Mouse (Mus musculus) monocyte, adult 5-6 weeks (primary cell): ENCODE measurements around the gene Banp. TPM values are rescaled to one million over a fixed set of nuclear protein-coding genes. Genes with fewer than 3 reads are reported as not detected.

Experiments
- ATAC-seq: fragments of 153-309, 156-312 bp; replicated peaks from 2 replicates; pipeline ENCODE4 v1.8.0; 2017; ENCODE audit warnings: mild to moderate bottlenecking; ENCODE audit not compliant: low TSS enrichment, insufficient number of reproducible peaks, severe bottlenecking, poor library complexity, low FRiP score
- total RNA-seq: library from RNA; stranded (forward); fragments of 200-1000, 200-491, 200-594 nt; gene quantifications from 3 replicates; pipeline ENCODE4 v1.2.3, GENCODE M21; 2017

Banp gene
- 23.5 to 63.3 TPM (median 27.5 TPM) in 3 replicates for total RNA-seq

DNA sequence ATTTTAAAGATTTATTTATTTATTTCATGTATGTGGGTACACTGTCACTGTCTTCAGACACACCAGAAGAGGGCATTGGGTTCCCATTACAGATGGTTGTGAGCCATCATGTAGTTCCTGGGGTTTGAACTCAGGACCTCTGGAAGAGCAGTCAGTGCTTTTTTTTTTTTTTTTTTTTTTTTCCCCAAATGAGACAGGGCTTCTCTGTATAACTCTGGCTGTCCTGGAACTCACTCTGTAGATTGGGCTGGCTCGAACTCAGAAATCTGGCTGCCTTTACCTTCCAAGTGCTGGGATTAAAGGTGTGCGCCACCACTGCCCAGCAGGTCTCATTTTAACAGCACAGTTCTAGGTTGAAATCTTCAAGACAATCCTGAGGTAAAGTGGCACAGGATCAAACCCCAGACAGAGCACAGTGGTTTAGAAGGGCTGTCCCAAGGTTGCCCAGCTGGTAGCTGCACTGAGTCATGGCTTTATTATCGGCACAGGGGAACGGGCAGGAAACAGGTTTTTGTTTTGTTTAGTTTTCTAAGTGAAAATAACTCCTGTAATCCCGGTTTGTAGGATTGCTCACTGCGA, at the start of gene Banp:
Gene Banp (plus strand): TSS at position 529 of the 579 bp plus-strand sequence.
- ATAC-seq, result no peak

GRCm38 (mm10) chr8:121901498-121902236, 47.9 kb upstream of the Banp start:
- ATAC-seq, result no peak

GRCm38 (mm10) chr8:121903977-121904376, 45.6 kb upstream of the Banp start:
- ATAC-seq, result no peak

DNA sequence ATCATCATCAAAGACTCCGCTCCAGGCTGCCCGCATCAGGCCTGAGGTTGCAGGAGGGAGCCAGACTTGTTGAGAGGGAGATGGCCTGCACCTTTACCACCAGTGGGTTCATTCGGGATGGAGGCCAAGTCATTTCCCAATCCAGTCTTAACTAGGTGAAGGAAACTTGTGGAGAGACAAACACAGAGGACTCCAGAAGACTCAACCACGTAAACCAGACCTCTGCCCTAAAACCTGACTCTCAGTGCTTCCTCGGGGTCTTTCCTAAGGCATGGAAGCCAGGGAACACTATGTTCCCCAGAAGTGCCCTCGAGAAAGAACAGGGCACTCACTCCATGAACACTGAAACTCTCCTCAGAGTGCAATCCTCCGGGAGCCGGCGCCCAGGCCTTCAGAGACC, 44.6 kb upstream of the Banp start:
- ATAC-seq, result no peak

- no peak for ATAC-seq
These were observed 44.1 kb upstream of the Banp start for GRCm38 (mm10) chr8:121905420-121905819.

DNA sequence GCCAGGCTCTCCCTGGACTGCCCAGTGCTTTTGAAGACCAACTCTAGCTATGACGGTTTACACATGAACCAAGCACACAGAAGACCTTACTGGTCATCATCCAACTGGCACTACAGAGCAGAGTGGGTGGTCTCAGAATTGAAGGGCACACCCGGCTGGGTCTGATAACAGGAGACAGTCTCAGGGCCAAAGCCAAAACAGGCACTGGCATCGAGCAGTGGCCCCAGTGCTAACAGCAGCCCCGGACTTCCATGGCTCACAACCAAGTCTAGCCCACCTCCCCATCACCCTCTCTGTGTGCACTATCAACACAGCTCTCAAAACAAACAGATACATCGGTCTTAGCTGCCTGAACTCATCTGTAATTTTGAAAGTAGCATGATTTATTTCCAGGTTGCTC, 43.7 kb upstream of the Banp start:
- ATAC-seq, result no peak

GRCm38 (mm10) chr8:121906542-121907512, 42.7 kb upstream of the Banp start:
- ATAC-seq, result peak; percentile 36

DNA sequence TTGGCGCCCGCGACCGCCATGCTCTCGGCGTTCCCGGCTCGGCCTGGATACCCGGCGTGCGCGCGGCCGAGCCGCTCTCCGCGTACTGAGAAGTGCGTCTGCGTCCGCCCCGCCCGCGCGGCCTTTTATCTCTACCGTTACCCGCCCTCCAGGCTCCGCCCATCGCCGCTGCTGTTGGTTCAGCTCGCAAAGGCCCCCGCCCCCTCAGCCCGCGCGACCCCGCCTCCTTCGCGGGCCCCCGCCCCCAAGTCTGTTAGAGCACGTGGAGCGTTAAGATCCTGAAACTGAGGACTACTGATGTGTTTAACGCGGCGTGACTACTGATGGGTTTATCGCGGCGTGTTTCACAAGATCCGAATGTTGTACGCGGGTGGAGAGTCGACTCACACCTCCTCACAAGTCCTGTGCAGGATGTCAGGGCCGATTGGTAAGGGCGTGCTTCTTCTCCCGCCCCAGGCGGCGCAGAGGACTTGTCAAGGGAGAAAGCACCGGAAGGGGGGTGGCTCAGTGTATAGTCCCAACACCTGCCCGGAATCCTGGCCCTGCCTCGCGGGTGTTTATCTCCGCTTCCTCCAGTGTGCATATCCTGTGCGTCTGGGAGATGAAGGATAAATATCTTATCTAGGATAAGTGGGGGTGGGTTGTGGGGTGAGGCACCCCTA, 41.8 kb upstream of the Banp start, which contains the start of gene Slc7a5:
Gene Slc7a5 (minus strand): TSS at position 108 of the 662 bp plus-strand sequence.
- peak; percentile 71 for ATAC-seq

DNA sequence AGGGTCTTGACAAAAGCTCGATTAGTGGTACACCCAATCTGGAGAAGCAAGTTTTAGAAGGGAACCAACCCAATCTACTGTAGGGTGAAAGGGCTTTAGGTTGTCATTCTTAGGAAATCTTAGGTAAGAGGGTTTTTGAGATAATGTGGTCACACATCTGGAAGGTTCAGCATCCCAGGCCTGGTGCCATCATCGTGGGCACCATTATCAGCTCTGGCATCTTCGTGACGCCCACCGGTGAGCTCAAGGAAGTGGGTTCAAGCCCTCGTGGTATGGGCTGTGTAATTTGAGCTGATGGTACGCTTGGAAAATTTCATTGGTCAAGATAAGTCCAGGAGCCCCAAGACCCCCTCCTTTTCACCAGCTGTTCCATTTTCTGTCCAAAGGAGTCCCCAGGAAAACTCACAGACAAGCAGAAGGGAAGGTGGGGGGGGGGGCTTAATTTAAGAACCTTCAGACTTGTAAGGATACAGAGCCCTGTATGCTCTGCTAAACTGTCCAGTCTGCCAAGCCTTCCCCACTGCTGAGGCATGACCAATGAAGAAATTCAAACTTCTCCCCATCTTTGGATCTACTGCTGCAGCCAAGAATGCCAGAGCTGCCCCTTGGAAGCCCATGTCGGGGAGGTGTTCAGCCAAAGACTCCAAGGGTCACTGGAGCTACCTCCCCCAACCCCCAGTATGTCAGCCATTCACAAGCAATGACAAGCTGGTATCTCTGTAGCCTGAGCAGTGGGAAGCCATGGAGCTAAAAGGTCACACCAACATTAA, 41.0 kb upstream of the Banp start:
- no peak for ATAC-seq

DNA sequence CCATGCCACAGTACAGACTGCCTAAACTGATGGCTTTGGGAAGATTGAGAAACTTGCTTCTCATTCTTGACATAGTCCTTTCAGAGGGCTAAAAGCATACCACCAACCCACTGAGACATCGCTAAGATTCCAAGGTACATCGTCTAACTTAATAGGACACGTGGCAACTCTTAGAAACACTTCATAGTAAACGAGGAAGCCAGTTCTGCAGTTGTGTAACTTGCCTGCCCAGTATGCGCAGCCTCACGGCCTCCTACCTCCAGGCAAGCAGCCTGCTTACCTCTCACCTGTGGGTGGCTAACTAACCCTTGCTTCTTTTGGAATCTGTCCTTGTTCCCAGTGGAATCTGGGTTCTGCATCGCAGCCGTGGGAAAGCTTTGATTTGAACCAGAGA, 40.4 kb upstream of the Banp start:
- ATAC-seq, result no peak

GRCm38 (mm10) chr8:121909663-121910062, 39.9 kb upstream of the Banp start:
- no peak for ATAC-seq

DNA sequence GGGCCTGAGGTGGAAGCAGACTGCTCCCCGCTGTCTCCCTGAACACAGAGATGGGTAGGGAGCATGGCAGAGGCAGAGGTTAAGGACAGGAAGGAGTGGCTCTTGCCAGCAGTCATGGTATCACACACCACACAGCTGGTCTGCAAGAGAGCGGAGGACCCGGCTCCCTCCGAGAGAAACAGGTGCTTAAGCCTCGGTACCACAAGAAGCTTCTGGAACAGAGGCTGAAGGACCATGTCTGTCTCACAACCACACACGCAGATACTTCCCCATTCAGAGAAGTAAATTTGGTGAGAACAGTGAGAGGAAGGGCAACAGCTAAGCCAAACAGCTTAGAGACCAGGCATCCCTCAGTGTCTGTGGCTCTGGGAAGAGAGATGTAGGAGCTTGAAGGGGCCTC, 38.1 kb upstream of the Banp start:
- ATAC-seq, result no peak

DNA sequence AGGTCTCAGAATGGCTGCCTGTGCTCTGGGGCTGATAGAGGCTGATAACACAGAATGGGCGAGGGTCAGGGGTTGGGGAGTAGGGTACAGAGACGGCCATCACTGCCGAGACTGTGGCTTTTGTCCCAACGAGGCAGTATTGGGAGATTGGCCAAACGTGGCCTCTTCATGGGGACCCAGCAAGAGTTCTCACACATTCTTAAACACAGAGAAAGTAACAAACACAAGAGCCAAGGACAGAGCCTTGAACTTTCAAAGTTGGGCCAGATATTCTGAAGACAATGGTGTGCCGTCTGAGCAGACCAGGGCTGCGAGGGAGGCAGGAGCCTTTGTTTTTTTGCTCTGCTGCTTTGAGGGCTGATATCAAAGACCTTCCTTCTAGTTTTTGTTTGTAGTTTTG, 37.6 kb upstream of the Banp start:
- ATAC-seq, result no peak

GRCm38 (mm10) chr8:121912831-121913230, 36.7 kb upstream of the Banp start:
- no peak for ATAC-seq

DNA sequence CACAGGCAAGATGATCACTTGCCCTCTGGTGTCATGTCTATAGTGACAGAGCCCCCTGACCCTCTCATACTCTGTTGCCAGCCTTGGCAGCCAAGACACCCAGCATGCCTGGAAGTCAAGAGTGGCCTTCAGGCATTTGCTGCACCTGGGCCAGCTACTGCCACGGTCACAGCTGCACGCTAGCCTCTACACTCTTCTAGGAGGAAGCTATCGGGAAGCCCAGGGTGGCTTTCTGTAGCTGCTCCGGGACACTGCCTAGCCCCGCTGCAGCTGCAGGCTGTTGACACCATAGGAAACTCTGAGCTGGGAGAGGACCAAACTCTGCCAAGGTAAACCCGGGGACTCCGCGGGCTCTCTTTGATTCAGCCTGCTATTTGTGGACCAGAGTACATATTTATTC, 36.2 kb upstream of the Banp start:
- ATAC-seq, result no peak

GRCm38 (mm10) chr8:121919158-121919557, 30.4 kb upstream of the Banp start:
- no peak for ATAC-seq

GRCm38 (mm10) chr8:121919731-121920130, 29.8 kb upstream of the Banp start:
- no peak for ATAC-seq

DNA sequence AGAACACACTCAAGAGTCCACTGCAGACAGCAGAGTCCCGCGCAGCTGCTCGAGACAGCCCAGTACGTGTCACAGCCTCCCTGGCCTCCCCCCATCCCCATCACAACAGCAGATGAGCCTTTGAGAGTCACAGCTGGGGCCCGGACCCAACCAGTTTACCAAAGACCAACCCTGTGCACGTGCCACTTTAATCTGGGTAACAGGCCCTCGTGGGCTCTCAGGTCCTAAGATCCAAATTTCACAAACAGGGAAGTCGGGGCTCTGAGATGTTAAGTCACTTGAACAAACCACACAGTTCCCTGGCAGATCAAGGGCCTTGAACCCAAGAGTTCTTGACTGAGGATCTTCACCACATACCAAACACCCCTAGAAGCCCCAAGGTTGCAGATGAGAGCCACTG, 28.0 kb upstream of the Banp start:
- no peak for ATAC-seq
